Mouse (Mus musculus): ENCODE results near the gene Upp1.

Upp1 gene

DNA sequence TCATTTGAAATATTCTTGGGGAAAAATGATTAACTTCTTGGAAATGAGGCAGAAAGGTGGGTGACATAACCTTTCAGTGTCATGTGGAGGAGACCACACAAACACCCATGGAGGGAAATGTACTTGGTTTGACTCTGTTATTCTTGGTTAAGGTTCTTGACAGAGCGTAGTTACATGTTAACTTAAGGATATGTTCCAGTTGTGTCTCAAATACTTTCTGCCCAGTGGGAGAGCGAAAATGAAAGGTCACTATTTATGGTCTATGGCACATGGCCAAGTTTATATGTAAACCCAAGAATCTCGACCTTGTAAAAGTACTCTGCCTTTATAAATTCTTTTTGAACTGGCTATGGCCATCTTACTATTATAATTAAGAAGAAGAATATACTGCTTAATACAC lies 42.0 kb downstream of the Upp1 start:
- no peak for DNase-seq (ENCODE audit: low spot score in 2 of 2)

DNA sequence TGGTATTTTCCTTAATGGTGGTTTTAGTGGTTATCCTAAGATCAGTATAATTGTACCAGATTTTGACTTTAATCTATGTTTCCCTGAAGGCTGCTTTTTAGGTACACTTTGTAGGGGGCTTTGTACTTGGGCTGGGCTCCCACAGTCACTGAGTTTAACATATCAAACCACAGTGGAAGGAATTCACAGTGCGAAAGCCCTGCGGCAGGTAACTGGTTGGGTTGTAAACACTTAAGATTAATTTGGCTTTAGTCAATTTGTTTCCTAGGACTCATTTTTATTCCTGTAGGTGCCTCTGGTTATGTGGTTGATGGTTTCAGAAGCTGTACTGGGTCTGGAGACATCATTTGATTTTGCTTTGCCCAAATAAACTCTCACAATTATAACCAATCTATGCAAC lies 49.4 kb downstream of the Upp1 start:
- no peak for DNase-seq (ENCODE audit: low spot score in 2 of 2)

DNA sequence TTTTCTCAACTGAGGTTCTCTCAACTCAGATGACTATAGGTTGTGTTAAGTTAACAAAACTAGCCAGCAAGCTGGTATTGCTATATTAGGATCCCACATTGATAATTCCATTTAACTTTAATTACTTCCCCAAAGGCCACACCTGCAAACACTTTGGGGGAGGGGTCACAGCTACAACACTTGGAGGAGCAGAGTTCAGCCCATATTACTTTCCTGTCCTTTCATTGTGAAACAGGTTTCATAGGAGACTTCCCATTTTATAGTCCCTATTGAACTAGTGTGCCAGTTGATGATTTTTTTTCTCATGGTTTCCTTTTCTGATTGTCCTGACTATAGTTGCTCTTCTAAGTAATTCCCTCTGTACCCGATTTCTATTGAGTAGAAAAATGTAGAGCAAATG lies 63.6 kb downstream of the Upp1 start:
- no peak for DNase-seq (ENCODE audit: low spot score in 2 of 2)

All from urinary bladder, postnatal 4 days (tissue).